Mouse (Mus musculus) kidney, postnatal 36 days (tissue): ENCODE measurements at regions not wholly inside any gene's neighbourhood (a gene's known extent, or its start where the extent isn't known, plus 50 kb on each side); places are given as distances from the start of the nearest gene placed in this dataset.

Source experiments
- DNase-seq, 2 experiments: peaks; one replicate each; pipeline ENCODE4 v3.0.0; 2021 to 2022; ENCODE audit warnings: mixed read lengths in 2 of 2

GRCm38 (mm10) chr7:58557535-58557934, 98.4 kb upstream of the Atp10a start:
- DNase-seq = no peak

DNA sequence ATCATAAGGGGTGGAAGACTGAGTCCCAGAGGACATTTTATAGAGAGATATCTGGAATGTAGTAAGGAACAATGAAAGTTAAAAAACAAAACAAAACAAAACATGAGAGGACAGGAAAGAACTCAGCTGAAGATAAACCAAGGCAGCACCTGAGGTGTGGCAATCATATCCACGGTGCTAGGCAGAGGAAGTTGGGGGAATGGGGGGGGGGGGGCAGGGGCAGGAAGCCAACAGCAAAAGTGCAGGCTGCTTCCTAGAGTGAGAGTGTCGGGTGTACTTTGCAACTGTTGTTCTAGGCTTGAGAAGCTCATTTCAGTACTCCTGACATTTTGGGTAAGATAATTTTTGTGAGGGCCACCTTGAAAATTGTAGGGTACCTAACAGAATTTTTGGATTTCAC, 87.2 kb upstream of the Atp10a start:
- no peak for DNase-seq

GRCm38 (mm10) chr7:58584241-58584820, 71.6 kb upstream of the Atp10a start:
- peak; percentile 30 to 75 for DNase-seq

DNA sequence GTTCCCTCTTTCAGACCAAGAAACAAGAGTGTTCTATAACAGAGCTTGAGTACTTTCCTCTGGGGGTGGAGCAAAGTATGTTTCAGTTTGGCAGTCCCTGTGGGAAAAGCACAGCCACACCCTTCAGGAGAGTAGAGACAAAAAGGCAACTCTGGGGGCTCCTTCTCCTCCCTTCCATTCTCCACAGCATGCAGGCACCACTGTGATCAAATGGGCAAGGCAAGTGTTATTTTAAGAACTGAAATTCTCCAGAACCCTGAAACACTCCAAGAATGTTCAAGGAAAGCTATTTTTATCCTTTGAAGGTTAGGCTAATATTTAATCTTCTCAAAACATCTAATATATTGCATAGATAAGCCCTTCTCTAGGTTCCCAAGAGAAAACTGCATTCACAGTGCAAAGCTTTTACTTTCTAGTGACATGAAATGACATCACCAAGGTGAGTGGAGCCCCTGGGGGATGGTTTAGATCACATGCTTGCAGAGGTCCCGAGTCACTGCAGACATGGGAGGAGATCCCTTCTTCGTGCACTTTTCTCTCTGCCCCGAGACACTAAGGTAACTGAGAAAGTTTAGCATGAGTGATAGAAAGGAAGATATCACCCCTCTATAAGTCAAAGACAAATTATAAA, 70.2 kb upstream of the Atp10a start:
- DNase-seq = no peak

GRCm38 (mm10) chr7:58595951-58596350, 60.0 kb upstream of the Atp10a start:
- DNase-seq = no peak
